Mouse (Mus musculus) MEL (cell line): Measurements from ENCODE around the gene Itga11. TPM values are rescaled to one million over a fixed set of nuclear protein-coding genes. Genes with fewer than 3 reads are reported as not detected.

Source experiments
- DNase-seq: peaks from one replicate; pipeline ENCODE4 v3.0.0; 2011; ENCODE audit warnings: low read depth, low spot score
- H3K27ac ChIP-seq: 2 replicates; pipeline ENCODE4 v1.5.1; 2012; ENCODE audit warnings: low read depth, mild to moderate bottlenecking, control low read depth, low read length, moderate library complexity; ENCODE audit not compliant: control insufficient read depth
- H3K27me3 ChIP-seq, 2 experiments: fragments of 150-350 bp in 1 of 2; sonication (generic) in 1 of 2; 2 replicates each; pipeline ENCODE4 v1.6.1; 2012; ENCODE audit warnings: low read length in 2 of 2, mild to moderate bottlenecking in 2 of 2, improper control_type of control experiment in 1 of 2, moderate library complexity in 1 of 2; ENCODE audit not compliant: insufficient read depth in 2 of 2, control insufficient read depth in 1 of 2
- H3K36me3 ChIP-seq, 2 experiments: 2 replicates each; pipeline ENCODE4 v1.6.1; 2012 to 2014; ENCODE audit warnings: low read length in 2 of 2, improper control_type of control experiment in 1 of 2, inconsistent platforms in 1 of 2, mild to moderate bottlenecking in 1 of 2; ENCODE audit not compliant: insufficient read depth in 2 of 2, control insufficient read depth in 1 of 2
- H3K4me1 ChIP-seq, 2 experiments: fragments of 150-350 bp in 1 of 2; sonication (generic) in 1 of 2; 2 replicates each; pipeline ENCODE4 v1.6.1; 2012; ENCODE audit warnings: low read length in 2 of 2, improper control_type of control experiment in 1 of 2, mild to moderate bottlenecking in 1 of 2; ENCODE audit not compliant: insufficient read depth in 2 of 2, control insufficient read depth in 1 of 2
- H3K4me3 ChIP-seq, 2 experiments: fragments of 150-350 bp in 1 of 2; sonication (generic) in 1 of 2; 2 replicates each; pipeline ENCODE4 v1.5.1; 2012; ENCODE audit warnings: low read depth in 2 of 2, low read length in 2 of 2, mild to moderate bottlenecking in 2 of 2, moderate library complexity in 2 of 2, control low read depth in 1 of 2, improper control_type of control experiment in 1 of 2; ENCODE audit not compliant: control insufficient read depth in 1 of 2, insufficient read depth in 1 of 2
- H3K79me2 ChIP-seq: 2 replicates; pipeline ENCODE4 v1.6.1; 2012; ENCODE audit warnings: mild to moderate bottlenecking, low read length, moderate library complexity; ENCODE audit not compliant: control insufficient read depth, poor library complexity, insufficient read depth
- H3K9ac ChIP-seq: 2 replicates; pipeline ENCODE4 v1.6.1; 2012; ENCODE audit warnings: low read depth, mild to moderate bottlenecking, control low read depth, low read length, moderate library complexity; ENCODE audit not compliant: control insufficient read depth, poor library complexity, severe bottlenecking
- H3K9me3 ChIP-seq: fragments of 150-350 bp; sonication (generic); replicated peaks from 2 replicates; pipeline ENCODE4 v1.6.1; 2012; ENCODE audit warnings: mild to moderate bottlenecking, low read length, improper control_type of control experiment, moderate library complexity; ENCODE audit not compliant: insufficient read depth
- CHD2 ChIP-seq: IDR thresholded peaks from 2 replicates; pipeline ENCODE4 v1.6.1; 2011; ENCODE audit warnings: low read length, improper control_type of control experiment
- ELF1 ChIP-seq: IDR thresholded peaks from 2 replicates; pipeline ENCODE4 v1.6.1; 2014; ENCODE audit warnings: low read depth, mild to moderate bottlenecking, inconsistent platforms, low read length, improper control_type of control experiment, moderate library complexity
- EP300 ChIP-seq, 2 experiments: IDR thresholded peaks; 2 replicates each; pipeline ENCODE4 v1.6.1; 2011; ENCODE audit warnings: improper control_type of control experiment in 2 of 2, low read length in 2 of 2, low read depth in 1 of 2, mild to moderate bottlenecking in 1 of 2
- ETS1 ChIP-seq: IDR thresholded peaks from 2 replicates; pipeline ENCODE4 v1.6.1; 2012; ENCODE audit warnings: low read depth, mild to moderate bottlenecking, inconsistent platforms, low read length, improper control_type of control experiment, moderate library complexity
- GABPA ChIP-seq: IDR thresholded peaks from 2 replicates; pipeline ENCODE4 v1.6.1; 2012; ENCODE audit warnings: low read depth, mild to moderate bottlenecking, inconsistent platforms, low read length, improper control_type of control experiment, moderate library complexity
- GATA1 ChIP-seq: IDR thresholded peaks from 2 replicates; pipeline ENCODE4 v1.6.1; 2011; ENCODE audit warnings: low read depth, low read length, improper control_type of control experiment
- HCFC1 ChIP-seq: IDR thresholded peaks from 2 replicates; pipeline ENCODE4 v1.6.1; 2012; ENCODE audit warnings: low read depth, mild to moderate bottlenecking, inconsistent platforms, low read length, improper control_type of control experiment, moderate library complexity
- JUND ChIP-seq: IDR thresholded peaks from 2 replicates; pipeline ENCODE4 v1.6.1; 2011; ENCODE audit warnings: low read depth, mild to moderate bottlenecking, improper control_type of control experiment, low read length
- KAT2A ChIP-seq: conservative IDR thresholded peaks from 2 replicates; pipeline ENCODE4 v1.6.1; 2012; ENCODE audit warnings: low read depth, low read length, improper control_type of control experiment, inconsistent platforms
- MAZ ChIP-seq: IDR thresholded peaks from 2 replicates; pipeline ENCODE4 v1.6.1; 2012; ENCODE audit warnings: low read depth, mild to moderate bottlenecking, inconsistent platforms, low read length, improper control_type of control experiment
- MXI1 ChIP-seq: IDR thresholded peaks from 2 replicates; pipeline ENCODE4 v1.6.1; 2011; ENCODE audit warnings: mild to moderate bottlenecking, low read depth, low read length, improper control_type of control experiment
- MYB ChIP-seq: IDR thresholded peaks from 2 replicates; pipeline ENCODE4 v1.6.1; 2011; ENCODE audit warnings: mild to moderate bottlenecking, low read depth, low read length, improper control_type of control experiment
- MYC ChIP-seq: IDR thresholded peaks from 2 replicates; pipeline ENCODE4 v1.6.1; 2011; ENCODE audit warnings: low read depth, mild to moderate bottlenecking, low read length, improper control_type of control experiment, moderate library complexity
- NELFE ChIP-seq: IDR thresholded peaks from 2 replicates; pipeline ENCODE4 v1.6.1; 2011; ENCODE audit warnings: low read depth, low read length, improper control_type of control experiment
- NRF1 ChIP-seq: IDR thresholded peaks from 2 replicates; pipeline ENCODE4 v1.6.1; 2014; ENCODE audit warnings: low read depth, mild to moderate bottlenecking, inconsistent platforms, low read length, improper control_type of control experiment, moderate library complexity; ENCODE audit not compliant: poor library complexity, insufficient read depth, severe bottlenecking
- POLR2A ChIP-seq, 2 experiments: IDR thresholded peaks; 2 replicates each; pipeline ENCODE4 v1.6.1; 2011 to 2012; ENCODE audit warnings: low read length in 2 of 2, mild to moderate bottlenecking in 2 of 2, control low read depth in 1 of 2, improper control_type of control experiment in 1 of 2, low read depth in 1 of 2, moderate library complexity in 1 of 2; ENCODE audit not compliant: control insufficient read depth in 1 of 2, insufficient read depth in 1 of 2, poor library complexity in 1 of 2
- POLR2AphosphoS2 ChIP-seq: IDR thresholded peaks from 2 replicates; pipeline ENCODE4 v1.6.1; 2011; ENCODE audit warnings: low read length, improper control_type of control experiment
- POLR2AphosphoS5 ChIP-seq: IDR thresholded peaks from 2 replicates; pipeline ENCODE4 v1.6.1; 2012; ENCODE audit warnings: low read depth, borderline replicate concordance, mild to moderate bottlenecking, inconsistent platforms, low read length, moderate library complexity, mixed read lengths
- SIN3A ChIP-seq: IDR thresholded peaks from 2 replicates; pipeline ENCODE4 v1.6.1; 2012; ENCODE audit warnings: low read length, improper control_type of control experiment, inconsistent platforms
- TBP ChIP-seq: IDR thresholded peaks from 2 replicates; pipeline ENCODE4 v1.8.0; 2011; ENCODE audit warnings: low read depth, low read length, improper control_type of control experiment
- TCF12 ChIP-seq: IDR thresholded peaks from 2 replicates; pipeline ENCODE4 v1.6.1; 2014; ENCODE audit warnings: low read depth, mild to moderate bottlenecking, inconsistent platforms, low read length, improper control_type of control experiment, moderate library complexity
- UBTF ChIP-seq: IDR thresholded peaks from 2 replicates; pipeline ENCODE4 v1.6.1; 2012; ENCODE audit warnings: low read depth, mild to moderate bottlenecking, inconsistent platforms, low read length, improper control_type of control experiment, moderate library complexity, borderline replicate concordance; ENCODE audit not compliant: insufficient read depth
- USF1 ChIP-seq: IDR thresholded peaks from 2 replicates; pipeline ENCODE4 v1.6.1; 2014; ENCODE audit warnings: low read depth, mild to moderate bottlenecking, inconsistent platforms, low read length, improper control_type of control experiment, moderate library complexity
- ZC3H11A ChIP-seq: IDR thresholded peaks from 2 replicates; pipeline ENCODE4 v1.6.1; 2012; ENCODE audit warnings: low read depth, mild to moderate bottlenecking, inconsistent platforms, low read length, improper control_type of control experiment
- ZMIZ1 ChIP-seq: IDR thresholded peaks from 2 replicates; pipeline ENCODE4 v1.6.1; 2012; ENCODE audit warnings: low read depth, mild to moderate bottlenecking, inconsistent platforms, low read length, improper control_type of control experiment, moderate library complexity
- ZNF384 ChIP-seq: IDR thresholded peaks from 2 replicates; pipeline ENCODE4 v1.6.1; 2012; ENCODE audit warnings: low read depth, mild to moderate bottlenecking, inconsistent platforms, low read length, improper control_type of control experiment
- polyA plus RNA-seq, 2 experiments: library from polyadenylated mRNA; stranded (reverse) in 1 of 2; unstranded in 1 of 2; fragments of >175 nt in 1 of 2; fragments of >200 nt in 1 of 2; gene quantifications; 2 replicates each; pipeline versions ENCODE4 v1.2.1 to v1.2.4; 2012; ENCODE audit warnings: low replicate concordance in 2 of 2, low read depth in 1 of 2; ENCODE audit not compliant: insufficient read length in 2 of 2, insufficient read depth in 1 of 2, missing spikeins in 1 of 2
- total RNA-seq: library from RNA; depleted of rRNA; stranded (reverse); fragments of 300-350 nt; gene quantifications from 2 replicates; pipeline ENCODE4 v1.2.3, GENCODE M21; 2012

Gene Itga11
- total and polyA plus RNA-seq, 3 experiments = not detected

DNA sequence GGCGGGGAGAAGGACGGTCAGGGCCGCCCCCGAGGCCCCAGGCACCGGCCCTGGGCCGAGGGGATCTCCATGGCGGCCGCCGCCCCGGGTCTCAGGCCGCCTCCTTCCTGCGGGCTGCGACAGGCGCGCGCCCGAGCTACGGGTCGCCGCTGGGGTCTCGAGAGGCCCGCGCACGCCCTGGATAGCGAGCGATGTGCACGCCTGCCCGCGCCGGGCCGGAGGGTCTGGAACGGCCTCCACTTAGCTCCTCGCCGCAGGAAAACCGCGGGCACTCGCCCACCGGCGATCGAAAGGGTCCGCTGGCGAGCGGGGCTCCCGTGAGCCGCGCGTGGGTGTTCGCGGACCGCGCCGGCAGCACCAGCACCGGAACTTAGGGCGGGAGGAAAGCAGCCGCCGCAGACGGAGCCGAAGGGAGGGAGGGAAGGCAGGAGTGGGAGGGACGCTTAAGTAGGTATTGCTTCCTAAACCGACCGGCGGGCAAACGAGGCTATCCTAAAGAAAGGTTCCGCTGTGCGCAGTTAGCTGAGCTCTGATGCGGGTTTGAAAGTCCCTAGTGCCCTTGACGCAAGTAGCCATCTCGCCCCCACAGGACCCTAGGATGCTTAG, 134.0 kb downstream of the Itga11 start, which contains the start of gene Fem1b:
Gene Fem1b (minus strand): TSS at position 419 of the 606 bp plus-strand sequence.
- H3K4me1 ChIP-seq = peaks cover 17 to 19% of the 10 kb centered on the region in 2 experiments
- DNase-seq = peak; percentile 98
- H3K36me3 ChIP-seq = peaks cover under 1 to 40% of the 10 kb centered on the region in 2 experiments; a peak in 3 of 4 replicates
- TF ChIP-seq HCFC1 (peak; percentile 89), TBP (peak; percentile 99), USF1 (0 out of 2 replicates have a peak, but pooled peaks have one; percentile 7), GABPA (no peak), NRF1 (peak; percentile 37; the same call in 1 of the 2 replicates), JUND (no peak), POLR2AphosphoS5 (peak; percentile 69; the same call in 1 of the 2 replicates), ZMIZ1 (peak; percentile 81), MYB (no peak), SIN3A (peak; percentile 90), GATA1 (no peak), KAT2A (no peak; the same call in 1 of the 2 replicates), POLR2AphosphoS2 (peak; percentile 74; the same call in 1 of the 2 replicates), MXI1 (peak; percentile 78), ZNF384 (peak; percentile 51; the same call in 1 of the 2 replicates), ETS1 (peak; percentile 55; the same call in 1 of the 2 replicates), UBTF (0 out of 2 replicates have a peak, but pooled peaks have one; percentile 41), EP300 (IDR thresholded peaks at IDR 0.05; ENCODE audit: low read depth in 1 of 2, low read length in 2 of 2) (0 out of 4 replicates have a peak, but pooled peaks of 1 of the 2 experiments have one; percentile 27), TCF12 (peak; percentile 85), MYC (peak; percentile 68), MAZ (peak; percentile 99), POLR2A (IDR thresholded peaks at IDR 0.05; ENCODE audit: control insufficient read depth in 1 of 2, insufficient read depth in 1 of 2, low read depth in 1 of 2, low read length in 2 of 2, poor library complexity in 1 of 2) (peak; percentile 95 to 98), NELFE (peak; percentile 94), CHD2 (no peak), ELF1 (peak; percentile 52), ZC3H11A (0 out of 2 replicates have a peak, but pooled peaks have one; percentile 11)
- H3K27ac ChIP-seq = peak within 1 kb of the TSS; percentile 93
- peaks cover 50% of the 10 kb centered on the region for H3K79me2 ChIP-seq
- H3K27me3 ChIP-seq = no peaks in the 10 kb centered on the region
- H3K9ac ChIP-seq = peak within 1 kb of the TSS; percentile 99
- no peaks in the 10 kb centered on the region for H3K9me3 ChIP-seq
- H3K4me3 ChIP-seq = peak within 1 kb of the TSS; percentile 73 to 85
